Mouse (Mus musculus): ENCODE data around the gene Itga10. TPM values are rescaled to one million over a fixed set of nuclear protein-coding genes. Genes with fewer than 3 reads are reported as not detected.
"Not testable (repeated sequence)": the region's sequence is repeated elsewhere in the genome, so short reads cannot be mapped to it uniquely, and the experiment has no call there.

Itga10 gene
- polyA plus RNA-seq, 1 experiment, result 1.00 TPM

DNA sequence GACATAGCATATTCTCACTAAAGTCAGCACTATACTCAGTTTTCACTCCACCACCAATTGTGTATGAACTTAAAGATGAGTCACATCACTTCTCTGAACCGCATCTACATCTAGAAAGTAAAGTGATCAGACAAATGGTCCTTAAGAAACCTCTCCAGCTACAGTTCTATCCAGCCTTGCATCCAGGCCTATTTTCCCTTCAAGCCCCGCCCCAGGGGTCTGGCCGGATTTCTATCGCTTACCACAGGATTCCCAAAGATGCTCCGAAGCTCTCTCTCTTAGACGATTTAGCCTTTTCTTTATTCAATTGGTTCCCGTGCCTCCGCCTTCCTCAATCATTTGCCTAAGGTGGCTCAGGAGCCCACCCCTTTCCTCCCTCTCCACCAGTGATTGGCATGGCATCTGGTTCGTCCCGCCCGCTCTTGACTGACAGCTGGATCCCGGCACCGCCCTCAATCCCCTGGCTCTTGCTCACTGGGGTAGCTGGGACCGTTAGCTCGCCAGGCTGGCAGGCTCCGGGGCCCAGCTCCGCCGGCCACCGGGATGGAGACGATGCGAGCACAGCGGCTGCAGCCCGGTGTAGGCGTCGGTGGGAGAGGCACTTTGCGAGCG, 44.6 kb upstream of the Itga10 start, which contains the start of gene Lix1l:
TSS of gene Lix1l (plus strand) at position 511 of the 612 bp plus-strand sequence.
- peak within 1 kb of the TSS; percentile 56 for H3K4me3 ChIP-seq (replicated peaks; ENCODE audit: control insufficient read depth, low read depth, low read length)
- TF ChIP-seq POLR2A (IDR thresholded peaks at IDR 0.05; ENCODE audit: borderline replicate concordance, control insufficient read depth, low read depth, low read length) (0 out of 2 replicates have a peak, but pooled peaks have one; percentile 11), CTCF (IDR thresholded peaks at IDR 0.05; ENCODE audit: control insufficient read depth, insufficient read depth, low read length) (no peak)
- WGBS, result 2% methylated on average over 27 of the region's 27 CpGs
- H3K27ac ChIP-seq (ENCODE audit: control insufficient read depth, insufficient read depth, low read depth, low read length, poor library complexity), result peak within 1 kb of the TSS; percentile 37; the same call in 1 of the 2 replicates
- H3K4me1 ChIP-seq (ENCODE audit: control insufficient read depth, insufficient read depth, low read length), result peaks cover 1% of the 10 kb centered on the region; the same call in 1 of the 2 replicates

DNA sequence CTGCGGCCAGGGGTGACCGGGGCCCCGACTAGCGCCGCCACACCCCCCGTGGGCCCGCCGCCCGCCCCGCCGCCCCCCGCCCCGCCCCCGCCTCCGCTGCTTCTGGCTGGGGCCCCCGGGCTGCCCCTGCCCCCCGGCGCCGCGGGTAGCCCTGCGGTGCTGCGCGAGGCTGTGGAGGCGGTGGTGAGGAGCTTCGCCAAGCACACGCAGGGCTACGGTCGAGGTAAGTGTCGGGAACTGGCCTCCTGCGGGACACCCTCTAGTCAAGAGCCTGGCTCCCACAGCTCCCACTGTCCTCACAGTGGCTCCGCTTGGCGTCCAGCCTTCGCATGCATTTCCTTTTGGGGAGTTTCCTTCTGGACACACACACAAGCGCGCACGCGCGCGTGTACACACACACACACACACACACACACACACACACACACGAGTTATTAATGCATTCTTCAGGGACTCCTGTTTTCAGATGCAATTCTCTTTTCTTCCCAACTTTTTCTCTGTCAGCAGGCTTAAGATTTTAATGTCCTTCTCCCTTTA, 44.1 kb upstream of the Itga10 start:
- WGBS, result 3% methylated on average over 40 of the region's 40 CpGs
- TF ChIP-seq CTCF (IDR thresholded peaks at IDR 0.05; ENCODE audit: control insufficient read depth, insufficient read depth, low read length) (no peak), POLR2A (IDR thresholded peaks at IDR 0.05; ENCODE audit: borderline replicate concordance, control insufficient read depth, low read depth, low read length) (0 out of 2 replicates have a peak, but pooled peaks have one; percentile 11)
- Histone ChIP-seq H3K4me1 (ENCODE audit: control insufficient read depth, insufficient read depth, low read length) (peaks cover 1% of the 10 kb centered on the region; the same call in 1 of the 2 replicates), H3K27ac (ENCODE audit: control insufficient read depth, insufficient read depth, low read depth, low read length, poor library complexity) (peak overlapping the region; percentile 37; the same call in 1 of the 2 replicates), H3K4me3 (replicated peaks; ENCODE audit: control insufficient read depth, low read depth, low read length) (peak overlapping the region; percentile 56)

DNA sequence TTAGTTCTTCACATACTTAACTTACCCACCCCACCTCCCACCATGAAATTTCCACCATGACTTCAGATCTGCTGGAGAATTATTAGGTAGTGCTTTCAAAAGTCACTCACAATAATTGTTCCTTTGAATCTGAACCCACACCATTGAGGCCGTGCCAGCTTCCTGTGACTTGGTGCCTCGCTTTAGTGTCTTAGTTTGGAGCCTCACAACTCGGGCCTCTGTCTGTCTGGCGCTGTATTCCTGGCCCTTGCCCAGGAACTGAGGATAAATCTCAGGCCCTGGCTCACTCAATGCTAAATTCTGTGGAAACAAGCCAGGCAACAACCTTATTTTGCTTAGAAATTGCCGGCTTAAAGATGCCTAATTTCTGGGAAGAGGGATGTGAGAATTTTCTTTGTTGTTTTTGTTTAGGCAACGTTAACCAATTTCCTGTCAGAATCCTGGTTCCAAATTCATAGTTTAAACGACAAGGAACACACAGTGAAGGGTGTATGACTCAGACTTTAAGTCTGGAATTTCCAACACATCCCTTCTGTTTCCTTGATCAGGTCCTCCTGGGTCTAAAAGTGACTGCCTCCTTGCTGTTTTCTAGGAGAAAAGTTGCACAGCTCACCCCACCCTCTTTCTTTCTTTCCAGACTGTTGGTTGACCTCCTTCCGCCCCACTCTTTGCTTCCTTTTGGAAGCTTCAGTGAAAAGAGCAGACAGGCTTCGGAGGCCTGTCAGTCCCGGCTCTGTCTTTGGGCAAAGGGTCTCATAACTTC, 43.3 kb upstream of the Itga10 start:
- Histone ChIP-seq H3K4me3 (replicated peaks; ENCODE audit: control insufficient read depth, low read depth, low read length) (no peak overlapping the region), H3K27ac (ENCODE audit: control insufficient read depth, insufficient read depth, low read depth, low read length, poor library complexity) (no peak overlapping the region), H3K4me1 (ENCODE audit: control insufficient read depth, insufficient read depth, low read length) (peaks cover 1% of the 10 kb centered on the region; the same call in 1 of the 2 replicates)
- WGBS, result 64% methylated on average over 10 of the region's 10 CpGs
- TF ChIP-seq POLR2A (IDR thresholded peaks at IDR 0.05; ENCODE audit: borderline replicate concordance, control insufficient read depth, low read depth, low read length) (no peak), CTCF (IDR thresholded peaks at IDR 0.05; ENCODE audit: control insufficient read depth, insufficient read depth, low read length) (no peak)

DNA sequence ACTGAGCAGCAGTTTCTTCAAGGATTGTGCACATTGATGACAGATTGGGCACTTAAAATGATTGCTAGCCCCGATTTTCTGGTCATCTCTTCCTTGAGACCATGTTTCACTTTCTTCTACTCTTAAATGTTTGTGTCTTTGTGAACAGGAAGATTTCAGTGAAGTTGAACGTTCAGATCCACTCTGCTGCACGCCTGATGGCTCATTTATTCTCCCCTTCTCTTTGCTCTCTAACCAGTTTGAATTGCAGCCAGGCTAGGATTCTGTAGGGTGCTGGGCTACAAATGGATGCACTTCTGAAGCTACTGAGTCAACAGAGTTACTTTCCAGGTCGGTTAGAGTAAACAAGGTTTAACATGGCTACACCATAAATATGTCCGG, 42.7 kb upstream of the Itga10 start:
- Histone ChIP-seq H3K4me3 (replicated peaks; ENCODE audit: control insufficient read depth, low read depth, low read length) (no peak overlapping the region), H3K27ac (ENCODE audit: control insufficient read depth, insufficient read depth, low read depth, low read length, poor library complexity) (no peak overlapping the region), H3K4me1 (ENCODE audit: control insufficient read depth, insufficient read depth, low read length) (peaks cover 1% of the 10 kb centered on the region; the same call in 1 of the 2 replicates)
- 58% methylated on average over 5 of the region's 5 CpGs for WGBS
- TF ChIP-seq POLR2A (IDR thresholded peaks at IDR 0.05; ENCODE audit: borderline replicate concordance, control insufficient read depth, low read depth, low read length), result no peak
- no peak for TF ChIP-seq CTCF (IDR thresholded peaks at IDR 0.05; ENCODE audit: control insufficient read depth, insufficient read depth, low read length)

DNA sequence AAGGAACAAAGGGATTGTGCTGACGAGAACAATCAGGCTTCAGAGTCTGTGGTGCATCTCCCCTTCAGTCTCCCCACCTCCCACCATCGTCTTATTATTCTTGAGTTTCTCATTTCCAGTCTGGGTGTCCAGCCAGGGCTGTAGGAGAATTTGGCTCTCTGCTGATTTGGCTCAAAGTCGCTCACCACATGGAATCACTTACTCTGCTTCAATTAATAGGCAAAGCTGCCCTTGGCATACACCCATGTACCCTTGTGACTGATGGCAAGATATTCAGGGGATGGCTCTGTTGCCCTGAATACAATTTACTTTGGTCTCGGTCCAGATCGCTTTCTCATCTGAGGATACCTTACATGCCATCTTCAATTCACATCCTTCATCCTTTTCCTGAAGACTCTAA, 42.1 kb upstream of the Itga10 start:
- no peak for TF ChIP-seq CTCF (IDR thresholded peaks at IDR 0.05; ENCODE audit: control insufficient read depth, insufficient read depth, low read length)
- TF ChIP-seq POLR2A (IDR thresholded peaks at IDR 0.05; ENCODE audit: borderline replicate concordance, control insufficient read depth, low read depth, low read length), result no peak
- Histone ChIP-seq H3K27ac (ENCODE audit: control insufficient read depth, insufficient read depth, low read depth, low read length, poor library complexity) (no peak overlapping the region), H3K4me3 (replicated peaks; ENCODE audit: control insufficient read depth, low read depth, low read length) (no peak overlapping the region), H3K4me1 (ENCODE audit: control insufficient read depth, insufficient read depth, low read length) (0 out of 2 replicates have a peak, but pooled peaks cover 1% of the 10 kb centered on the region)
- 80% methylated on average over 5 of the region's 5 CpGs for WGBS

DNA sequence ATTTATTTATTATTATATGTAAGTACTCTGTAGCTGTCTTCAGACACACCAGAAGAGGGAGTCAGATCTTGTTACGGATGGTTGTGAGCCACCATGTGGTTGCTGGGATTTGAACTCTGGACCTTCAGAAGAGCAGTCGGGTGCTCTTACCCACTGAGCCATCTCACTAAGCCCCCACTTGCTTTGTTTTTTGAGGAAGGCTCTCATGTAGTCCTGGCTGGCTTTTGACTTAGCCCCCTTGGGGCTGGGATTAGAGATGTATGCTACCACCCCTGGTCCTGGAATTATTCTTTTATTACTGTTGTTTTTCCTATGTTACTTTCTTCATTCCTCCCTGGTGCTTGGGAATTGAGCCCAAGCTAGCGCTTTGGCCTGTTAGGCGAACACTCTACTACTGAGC, 39.4 kb upstream of the Itga10 start:
- H3K4me3 ChIP-seq (replicated peaks; ENCODE audit: control insufficient read depth, low read depth, low read length); H3K4me1 ChIP-seq (ENCODE audit: control insufficient read depth, insufficient read depth, low read length); H3K27ac ChIP-seq (ENCODE audit: control insufficient read depth, insufficient read depth, low read depth, low read length, poor library complexity): not testable (repeated sequence)
- 85% methylated on average over 4 of the region's 4 CpGs for WGBS

DNA sequence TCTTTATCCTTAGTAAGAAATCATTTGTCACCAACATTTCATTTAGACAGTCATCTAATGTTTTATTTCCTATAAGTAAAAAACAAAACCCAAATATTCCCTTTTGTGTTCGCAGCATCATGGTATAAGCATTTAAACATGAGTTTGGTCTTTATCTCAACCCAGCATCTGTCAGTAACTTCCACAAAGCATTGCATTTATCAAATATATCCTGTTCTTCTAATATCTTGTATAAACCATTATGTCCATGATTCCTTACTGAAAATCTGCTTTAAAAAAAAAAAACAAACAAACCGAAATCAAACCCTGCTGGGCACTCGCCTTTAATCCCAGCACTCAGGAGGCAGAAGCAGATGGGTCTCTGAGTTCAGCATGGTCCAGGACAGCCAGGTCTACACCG, 38.8 kb upstream of the Itga10 start:
- WGBS, result 76% methylated on average over 4 of the region's 4 CpGs
- no peaks in the 10 kb centered on the region for H3K4me1 ChIP-seq (ENCODE audit: control insufficient read depth, insufficient read depth, low read length)
- TF ChIP-seq POLR2A (IDR thresholded peaks at IDR 0.05; ENCODE audit: borderline replicate concordance, control insufficient read depth, low read depth, low read length), result no peak
- no peak for TF ChIP-seq CTCF (IDR thresholded peaks at IDR 0.05; ENCODE audit: control insufficient read depth, insufficient read depth, low read length)
- H3K4me3 ChIP-seq (replicated peaks; ENCODE audit: control insufficient read depth, low read depth, low read length), result no peak overlapping the region
- H3K27ac ChIP-seq (ENCODE audit: control insufficient read depth, insufficient read depth, low read depth, low read length, poor library complexity), result no peak overlapping the region

DNA sequence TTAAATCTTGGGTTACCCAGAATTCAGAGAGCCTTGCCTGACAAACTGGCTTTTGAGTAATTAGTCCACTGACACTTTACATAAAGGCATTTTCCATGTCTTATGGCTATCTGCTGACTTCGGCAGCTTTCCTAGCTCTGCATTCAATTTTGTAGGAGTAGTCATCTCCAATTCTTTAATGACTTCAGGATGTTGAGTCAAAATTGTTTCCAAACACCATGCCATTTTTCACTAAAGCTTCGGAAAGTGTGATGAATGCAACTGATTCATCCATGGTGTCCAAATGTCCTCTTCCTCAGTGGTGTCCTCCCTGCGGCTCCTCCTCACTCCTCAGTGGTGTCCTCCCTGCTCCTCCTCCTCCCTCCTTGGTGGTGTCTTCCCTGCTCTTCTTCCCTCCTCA, 27.4 kb upstream of the Itga10 start:
- 86% methylated on average over 3 of the region's 3 CpGs for WGBS
- TF ChIP-seq POLR2A (IDR thresholded peaks at IDR 0.05; ENCODE audit: borderline replicate concordance, control insufficient read depth, low read depth, low read length) (no peak), CTCF (IDR thresholded peaks at IDR 0.05; ENCODE audit: control insufficient read depth, insufficient read depth, low read length) (no peak)
- no peak overlapping the region for H3K27ac ChIP-seq (ENCODE audit: control insufficient read depth, insufficient read depth, low read depth, low read length, poor library complexity)
- H3K4me1 ChIP-seq (ENCODE audit: control insufficient read depth, insufficient read depth, low read length), result no peaks in the 10 kb centered on the region
- H3K4me3 ChIP-seq (replicated peaks; ENCODE audit: control insufficient read depth, low read depth, low read length), result no peak overlapping the region

Measured in bone marrow, adult 2 months (tissue).